Mouse (Mus musculus): ENCODE data around the gene Mrpl36. TPM values are rescaled to one million over a fixed set of nuclear protein-coding genes. Genes with fewer than 3 reads are reported as not detected.

Gene Mrpl36
- 173 and 176 TPM in 2 replicates for polyA plus RNA-seq (2014; fragmentation: Nextera tagmentation; extraction: Ambion mirVana)

DNA sequence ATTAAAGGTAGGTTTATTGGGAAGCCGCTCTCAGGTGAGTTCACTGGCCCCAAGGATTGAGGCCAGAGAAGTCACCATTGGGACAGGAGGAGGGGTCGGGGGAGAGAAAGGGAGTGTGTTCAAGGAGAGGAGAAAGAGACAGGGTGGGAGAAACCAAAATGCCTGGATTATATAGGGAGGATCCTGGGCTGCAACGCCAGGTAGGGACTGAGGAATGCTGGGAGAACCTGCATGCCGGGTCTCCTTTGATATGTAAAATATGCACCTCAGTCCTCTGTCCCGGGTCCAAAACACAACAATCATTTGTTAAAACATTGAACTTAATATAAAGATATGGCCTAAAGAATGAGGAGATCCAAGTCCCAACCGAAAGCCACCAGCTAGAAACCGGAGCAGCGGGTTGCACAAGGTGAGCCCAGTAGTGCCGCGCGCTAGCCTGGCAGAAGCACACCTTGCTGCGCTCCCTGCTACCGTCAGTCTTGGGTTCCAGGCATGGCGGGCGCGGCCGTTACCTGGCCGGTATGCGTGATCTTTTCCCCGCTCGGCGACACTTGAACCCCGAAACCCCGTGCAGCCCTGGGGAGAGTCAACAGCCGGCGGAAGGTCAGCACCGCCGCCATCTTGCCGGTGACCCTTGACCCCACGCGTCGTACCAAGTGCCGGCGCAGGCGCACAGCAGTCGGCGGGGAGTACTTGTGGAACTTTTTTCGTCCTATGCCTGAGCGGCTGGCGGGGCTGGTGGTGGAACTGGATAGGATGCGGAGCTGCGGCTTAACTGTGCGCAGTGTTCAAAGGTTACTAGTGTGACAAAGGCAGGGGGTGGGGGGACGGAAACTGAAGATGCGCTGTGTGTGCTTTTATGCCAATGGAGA lies at the start of gene Mrpl36, which contains the start of gene Ndufs6:
TSS of gene Mrpl36 (plus strand) at position 687 of the 872 bp plus-strand sequence.
TSS of gene Ndufs6 (minus strand) at position 716 of the 872 bp plus-strand sequence.
- Histone ChIP-seq H3K9ac (ENCODE audit: low read length) (peak within 1 kb of the TSS; percentile 92), H3K4me1 (ENCODE audit: control insufficient read depth in 2 of 2, insufficient read depth in 2 of 2, low read length in 2 of 2) (peaks cover 8 to 52% of the 10 kb centered on the region in 2 experiments), H3K4me3 (ENCODE audit: control insufficient read depth in 1 of 2, insufficient read depth in 1 of 2, low read depth in 1 of 2, low read length in 2 of 2) (peak within 1 kb of the TSS; percentile 77 to 86), H3K4me2 (ENCODE audit: low read length) (peak within 1 kb of the TSS; percentile 93), H3K27ac (replicated peaks in 1 of 2; ENCODE audit: control insufficient read depth in 1 of 2, insufficient read depth in 1 of 2, low read depth in 2 of 2, low read length in 2 of 2) (peak within 1 kb of the TSS; percentile 64 to 80), H3K9me3 (ENCODE audit: control insufficient read depth, low read length) (no peaks in the 10 kb centered on the region), H3K36me3 (ENCODE audit: control insufficient read depth, insufficient read depth, low read length) (peaks cover 40% of the 10 kb centered on the region), H3K27me3 (ENCODE audit: control insufficient read depth, insufficient read depth, low read length) (no peaks in the 10 kb centered on the region)
- WGBS: 1% methylated on average over 45 of the region's 45 CpGs
- peak; percentile 88 for ATAC-seq (ENCODE audit: insufficient number of reproducible peaks, insufficient read depth, low FRiP score, low read depth)

DNA sequence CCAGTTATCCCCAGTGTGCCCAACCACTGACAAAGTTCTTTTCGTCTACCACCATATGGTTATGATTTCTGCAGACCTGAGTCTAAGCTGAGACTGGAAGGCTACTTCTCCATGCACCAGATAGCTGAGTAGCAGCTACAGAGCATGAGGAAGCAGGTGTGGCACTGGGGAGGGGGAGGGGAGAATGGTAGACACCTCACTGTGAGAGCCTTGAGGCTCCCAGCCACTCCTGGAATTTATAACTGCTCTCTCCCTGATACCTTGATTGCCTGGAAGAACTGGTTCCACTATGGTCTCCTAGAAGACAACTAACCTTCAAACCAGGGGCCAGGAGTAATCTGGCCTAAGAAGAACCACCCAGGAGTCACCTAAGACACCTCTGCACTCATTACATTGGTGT lies 49.1 kb upstream of the Mrpl36 start:
- Histone ChIP-seq H3K27ac (replicated peaks in 1 of 2; ENCODE audit: control insufficient read depth in 1 of 2, insufficient read depth in 1 of 2, low read depth in 2 of 2, low read length in 2 of 2) (no peak overlapping the region), H3K4me3 (ENCODE audit: control insufficient read depth in 1 of 2, insufficient read depth in 1 of 2, low read depth in 1 of 2, low read length in 2 of 2) (no peak overlapping the region), H3K36me3 (ENCODE audit: control insufficient read depth, insufficient read depth, low read length) (no peaks in the 10 kb centered on the region), H3K4me1 (ENCODE audit: control insufficient read depth in 2 of 2, insufficient read depth in 2 of 2, low read length in 2 of 2) (peaks cover 31 to 47% of the 10 kb centered on the region in 2 experiments), H3K4me2 (ENCODE audit: low read length) (no peak overlapping the region), H3K9ac (ENCODE audit: low read length) (no peak overlapping the region), H3K9me3 (ENCODE audit: control insufficient read depth, low read length) (no peaks in the 10 kb centered on the region), H3K27me3 (ENCODE audit: control insufficient read depth, insufficient read depth, low read length) (peaks cover under 1% of the 10 kb centered on the region; the same call in 1 of the 2 replicates)
- no peak for ATAC-seq (ENCODE audit: insufficient number of reproducible peaks, insufficient read depth, low FRiP score, low read depth)
- WGBS: 85% methylated on average over 1 of the region's 1 CpGs

GRCm38 (mm10) chr13:73282407-73282806 lies 45.9 kb upstream of the Mrpl36 start:
- Histone ChIP-seq H3K36me3 (ENCODE audit: control insufficient read depth, insufficient read depth, low read length) (no peaks in the 10 kb centered on the region), H3K27ac (replicated peaks in 1 of 2; ENCODE audit: control insufficient read depth in 1 of 2, insufficient read depth in 1 of 2, low read depth in 2 of 2, low read length in 2 of 2) (peak overlapping the region in 1 of 2 experiments; percentile 53; a peak in 1 of 4 replicates), H3K9ac (ENCODE audit: low read length) (no peak overlapping the region), H3K27me3 (ENCODE audit: control insufficient read depth, insufficient read depth, low read length) (no peaks in the 10 kb centered on the region), H3K4me1 (ENCODE audit: control insufficient read depth in 2 of 2, insufficient read depth in 2 of 2, low read length in 2 of 2) (peaks cover 16 to 24% of the 10 kb centered on the region in 2 experiments), H3K9me3 (ENCODE audit: control insufficient read depth, low read length) (no peaks in the 10 kb centered on the region), H3K4me3 (ENCODE audit: control insufficient read depth in 1 of 2, insufficient read depth in 1 of 2, low read depth in 1 of 2, low read length in 2 of 2) (no peak overlapping the region), H3K4me2 (ENCODE audit: low read length) (no peak overlapping the region)
- ATAC-seq (ENCODE audit: insufficient number of reproducible peaks, insufficient read depth, low FRiP score, low read depth): no peak
- 32% methylated on average over 2 of the region's 2 CpGs for WGBS

GRCm38 (mm10) chr13:73283534-73283933 lies 44.8 kb upstream of the Mrpl36 start:
- Histone ChIP-seq H3K27ac (replicated peaks in 1 of 2; ENCODE audit: control insufficient read depth in 1 of 2, insufficient read depth in 1 of 2, low read depth in 2 of 2, low read length in 2 of 2) (peak overlapping the region in 1 of 2 experiments; percentile 62; a peak in 1 of 4 replicates), H3K9me3 (ENCODE audit: control insufficient read depth, low read length) (no peaks in the 10 kb centered on the region), H3K4me1 (ENCODE audit: control insufficient read depth in 2 of 2, insufficient read depth in 2 of 2, low read length in 2 of 2) (peaks cover 22 to 25% of the 10 kb centered on the region in 2 experiments), H3K27me3 (ENCODE audit: control insufficient read depth, insufficient read depth, low read length) (no peaks in the 10 kb centered on the region), H3K36me3 (ENCODE audit: control insufficient read depth, insufficient read depth, low read length) (no peaks in the 10 kb centered on the region), H3K9ac (ENCODE audit: low read length) (no peak overlapping the region), H3K4me2 (ENCODE audit: low read length) (no peak overlapping the region), H3K4me3 (ENCODE audit: control insufficient read depth in 1 of 2, insufficient read depth in 1 of 2, low read depth in 1 of 2, low read length in 2 of 2) (no peak overlapping the region)
- WGBS: 92% methylated on average over 1 of the region's 1 CpGs
- no peak for ATAC-seq (ENCODE audit: insufficient number of reproducible peaks, insufficient read depth, low FRiP score, low read depth)

GRCm38 (mm10) chr13:73290206-73290605 lies 38.1 kb upstream of the Mrpl36 start:
- peaks cover 29 to 35% of the 10 kb centered on the region in 2 experiments for H3K4me1 ChIP-seq (ENCODE audit: control insufficient read depth in 2 of 2, insufficient read depth in 2 of 2, low read length in 2 of 2)
- peak overlapping the region; percentile 58 to 83 for H3K27ac ChIP-seq (replicated peaks in 1 of 2; ENCODE audit: control insufficient read depth in 1 of 2, insufficient read depth in 1 of 2, low read depth in 2 of 2, low read length in 2 of 2)
- no peak overlapping the region for H3K4me3 ChIP-seq (ENCODE audit: control insufficient read depth in 1 of 2, insufficient read depth in 1 of 2, low read depth in 1 of 2, low read length in 2 of 2)
- H3K9me3 ChIP-seq (ENCODE audit: control insufficient read depth, low read length): no peaks in the 10 kb centered on the region
- 0 out of 2 replicates have a peak, but pooled peaks have one; percentile 22 for ATAC-seq (ENCODE audit: insufficient number of reproducible peaks, insufficient read depth, low FRiP score, low read depth)
- H3K4me2 ChIP-seq (ENCODE audit: low read length): no peak overlapping the region
- H3K9ac ChIP-seq (ENCODE audit: low read length): peak overlapping the region; percentile 57
- no peaks in the 10 kb centered on the region for H3K36me3 ChIP-seq (ENCODE audit: control insufficient read depth, insufficient read depth, low read length)
- H3K27me3 ChIP-seq (ENCODE audit: control insufficient read depth, insufficient read depth, low read length): no peaks in the 10 kb centered on the region
- 58% methylated on average over 6 of the region's 6 CpGs for WGBS

- Histone ChIP-seq H3K9me3 (ENCODE audit: control insufficient read depth, low read length) (no peaks in the 10 kb centered on the region), H3K27ac (replicated peaks in 1 of 2; ENCODE audit: control insufficient read depth in 1 of 2, insufficient read depth in 1 of 2, low read depth in 2 of 2, low read length in 2 of 2) (peak overlapping the region; percentile 58 to 83), H3K4me3 (ENCODE audit: control insufficient read depth in 1 of 2, insufficient read depth in 1 of 2, low read depth in 1 of 2, low read length in 2 of 2) (no peak overlapping the region), H3K9ac (ENCODE audit: low read length) (peak overlapping the region; percentile 36; the same call in 1 of the 2 replicates), H3K27me3 (ENCODE audit: control insufficient read depth, insufficient read depth, low read length) (no peaks in the 10 kb centered on the region), H3K4me1 (ENCODE audit: control insufficient read depth in 2 of 2, insufficient read depth in 2 of 2, low read length in 2 of 2) (peaks cover 29 to 35% of the 10 kb centered on the region in 2 experiments), H3K4me2 (ENCODE audit: low read length) (no peak overlapping the region), H3K36me3 (ENCODE audit: control insufficient read depth, insufficient read depth, low read length) (no peaks in the 10 kb centered on the region)
- 9% methylated on average over 2 of the region's 2 CpGs for WGBS
- no peak for ATAC-seq (ENCODE audit: insufficient number of reproducible peaks, insufficient read depth, low FRiP score, low read depth)
Measured at GRCm38 (mm10) chr13:73291102-73291501, 37.2 kb upstream of the Mrpl36 start.

DNA sequence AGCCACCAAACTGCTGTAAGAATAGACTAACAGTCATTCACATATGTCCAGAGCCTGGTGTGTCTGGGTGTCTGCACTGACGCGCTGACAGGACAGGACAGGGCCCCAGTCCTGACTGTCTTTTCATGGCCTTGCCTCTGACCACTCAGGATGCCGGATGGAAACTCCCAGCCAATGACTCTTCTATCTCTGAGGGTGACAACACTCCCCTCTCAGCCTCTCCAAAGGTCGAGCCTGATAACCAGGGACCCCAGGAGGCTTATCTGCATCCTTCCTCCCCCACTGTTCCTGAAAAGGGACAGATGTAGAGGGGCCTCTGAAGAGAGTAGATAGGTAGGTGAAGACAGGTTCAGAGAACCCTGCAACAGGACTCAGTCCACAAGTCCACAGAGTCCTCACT lies 29.6 kb upstream of the Mrpl36 start:
- H3K9me3 ChIP-seq (ENCODE audit: control insufficient read depth, low read length): no peaks in the 10 kb centered on the region
- peaks cover 20 to 30% of the 10 kb centered on the region in 2 experiments for H3K4me1 ChIP-seq (ENCODE audit: control insufficient read depth in 2 of 2, insufficient read depth in 2 of 2, low read length in 2 of 2)
- peak overlapping the region; percentile 92 for H3K27ac ChIP-seq (replicated peaks in 1 of 2; ENCODE audit: control insufficient read depth in 1 of 2, insufficient read depth in 1 of 2, low read depth in 2 of 2, low read length in 2 of 2)
- no peaks in the 10 kb centered on the region for H3K36me3 ChIP-seq (ENCODE audit: control insufficient read depth, insufficient read depth, low read length)
- no peaks in the 10 kb centered on the region for H3K27me3 ChIP-seq (ENCODE audit: control insufficient read depth, insufficient read depth, low read length)
- peak; percentile 94 for ATAC-seq (ENCODE audit: insufficient number of reproducible peaks, insufficient read depth, low FRiP score, low read depth)
- no peak overlapping the region for H3K9ac ChIP-seq (ENCODE audit: low read length)
- H3K4me3 ChIP-seq (ENCODE audit: control insufficient read depth in 1 of 2, insufficient read depth in 1 of 2, low read depth in 1 of 2, low read length in 2 of 2): no peak overlapping the region
- H3K4me2 ChIP-seq (ENCODE audit: low read length): 0 out of 2 replicates have a peak overlapping the region, but pooled peaks have one; percentile 20
- 8% methylated on average over 4 of the region's 4 CpGs for WGBS

Data from heart, embryonic 14.5 days (tissue).